Mouse (Mus musculus) monocyte, adult 5-6 weeks (primary cell): Measurements from ENCODE around the gene Dtx1. TPM values are rescaled to one million over a fixed set of nuclear protein-coding genes. Genes with fewer than 3 reads are reported as not detected.
A peak's percentile ranks its signal among the peaks of the same experiment; 100 is the strongest.

Experiments
- ATAC-seq: fragments of 153-309, 156-312 bp; replicated peaks from 2 replicates; pipeline ENCODE4 v1.8.0; 2017; ENCODE audit warnings: mild to moderate bottlenecking; ENCODE audit not compliant: low TSS enrichment, insufficient number of reproducible peaks, severe bottlenecking, poor library complexity, low FRiP score
- total RNA-seq: library from RNA; stranded (forward); fragments of 200-1000, 200-491, 200-594 nt; gene quantifications from 3 replicates; pipeline ENCODE4 v1.2.3, GENCODE M21; 2017

Gene Dtx1
- total RNA-seq, 1 experiment from 2014 or later: 5.4 TPM

- ATAC-seq: no peak
Measured at GRCm38 (mm10) chr5:120649938-120650337, 61.8 kb downstream of the Dtx1 start.

- no peak for ATAC-seq
Measured at GRCm38 (mm10) chr5:120649374-120649933, 62.3 kb downstream of the Dtx1 start.

- ATAC-seq: peak; percentile 42
Measured at GRCm38 (mm10) chr5:120648569-120649373, 63.0 kb downstream of the Dtx1 start, which contains the start of gene Rasal1. Gene Rasal1, plus strand, starts transcription at chr5:120648812.

- no peak for ATAC-seq
Measured at GRCm38 (mm10) chr5:120647814-120648491, 63.8 kb downstream of the Dtx1 start.

- ATAC-seq: no peak
Measured at GRCm38 (mm10) chr5:120647361-120647760, 64.4 kb downstream of the Dtx1 start.

GRCm38 (mm10) chr5:120645851-120646250 is 65.9 kb downstream of the Dtx1 start:
- ATAC-seq: no peak

- ATAC-seq: no peak
Measured at GRCm38 (mm10) chr5:120644227-120644626, 67.5 kb downstream of the Dtx1 start.

- ATAC-seq: no peak
Measured at GRCm38 (mm10) chr5:120643365-120644085, 68.2 kb downstream of the Dtx1 start.

GRCm38 (mm10) chr5:120640094-120640493 is 71.6 kb downstream of the Dtx1 start:
- ATAC-seq: no peak

- no peak for ATAC-seq
Measured at GRCm38 (mm10) chr5:120635633-120636032, 76.1 kb downstream of the Dtx1 start.

GRCm38 (mm10) chr5:120634860-120635259 is 76.9 kb downstream of the Dtx1 start:
- no peak for ATAC-seq

- ATAC-seq: no peak
Measured at GRCm38 (mm10) chr5:120634131-120634530, 77.6 kb downstream of the Dtx1 start, which contains the start of gene Cfap73. Gene Cfap73, minus strand, starts transcription at chr5:120634235.

- ATAC-seq: no peak
Measured at GRCm38 (mm10) chr5:120631892-120632291, 79.8 kb downstream of the Dtx1 start.

- ATAC-seq: no peak
Measured at GRCm38 (mm10) chr5:120631128-120631527, 80.6 kb downstream of the Dtx1 start.

Other genes with a start within 250 kb of the Dtx1 start
- gene Sdsl, start 239.1 kb downstream of the Dtx1 start, total RNA-seq: not detected in 3 replicates
- gene Sds, start 235.4 kb downstream of the Dtx1 start, total RNA-seq: not detected in 3 replicates
- 8.9 to 11.3 TPM (median 11.2 TPM) in 3 replicates for gene Plbd2, start 208.3 kb downstream of the Dtx1 start, total RNA-seq
- gene Slc8b1, start 200.8 kb downstream of the Dtx1 start, total RNA-seq: 72.9 to 104 TPM (median 90.4 TPM) in 3 replicates
- 8.1 to 8.8 TPM (median 8.5 TPM) in 3 replicates for gene Tpcn1, start 123.3 kb downstream of the Dtx1 start, total RNA-seq
- gene Iqcd, start 122.9 kb downstream of the Dtx1 start, total RNA-seq: 0.57 TPM in 1 of 3 replicates, not detected in the others
- gene Rita1, start 99.3 kb downstream of the Dtx1 start, total RNA-seq: 0.43 to 4.0 TPM (median 1.1 TPM) in 3 replicates
- gene Ddx54, start 99.2 kb downstream of the Dtx1 start, total RNA-seq: 42.2 to 59.5 TPM (median 55.9 TPM) in 3 replicates
- not detected in 3 replicates for gene Cfap73, start 77.7 kb downstream of the Dtx1 start, total RNA-seq
- gene Rasal1, start 63.1 kb downstream of the Dtx1 start, total RNA-seq: 0.48 to 0.49 TPM in 2 of 3 replicates, not detected in the other
- gene Oas2, start 37.9 kb upstream of the Dtx1 start, total RNA-seq: 2.2 to 8.7 TPM (median 5.3 TPM) in 3 replicates
- gene Oas3, start 65.7 kb upstream of the Dtx1 start, total RNA-seq: 6.3 to 13.2 TPM (median 8.3 TPM) in 3 replicates
- gene Oas1e, start 83.6 kb upstream of the Dtx1 start, total RNA-seq: not detected in 3 replicates
- 5.0 to 10.6 TPM (median 7.6 TPM) in 3 replicates for gene Oas1c, start 100.6 kb upstream of the Dtx1 start, total RNA-seq
- not detected in 3 replicates for gene Oas1f, start 135.4 kb upstream of the Dtx1 start, total RNA-seq
- gene Oas1h, start 149.5 kb upstream of the Dtx1 start, total RNA-seq: not detected in 3 replicates
- gene Oas1g, start 175.7 kb upstream of the Dtx1 start, total RNA-seq: 2.6 to 4.9 TPM (median 3.5 TPM) in 3 replicates
- gene Oas1a, start 195.6 kb upstream of the Dtx1 start, total RNA-seq: 26.0 to 35.8 TPM (median 31.2 TPM) in 3 replicates
- gene Oas1d, start 202.6 kb upstream of the Dtx1 start, total RNA-seq: not detected in 3 replicates